Mouse (Mus musculus) liver, adult 2 months (tissue): ENCODE data around the gene Mtif2.

Experiments
- CTCF ChIP-seq: fragments of 200-500 bp; IDR thresholded peaks from 2 replicates; pipeline ENCODE4 v1.5.1; 2011; ENCODE audit warnings: low read depth, low read length, control low read depth
- POLR2A ChIP-seq: fragments of 200-500 bp; IDR thresholded peaks from 2 replicates; pipeline ENCODE4 v1.6.1; 2011; ENCODE audit warnings: low read length, control low read depth; ENCODE audit not compliant: insufficient read depth; ENCODE audit errors: extremely low read depth

GRCm38 (mm10) chr11:29572656-29573055 is 46.4 kb downstream of the Mtif2 start:
- TF ChIP-seq CTCF (no peak), POLR2A (no peak)
